Comparison of ENCODE assay signal across 15 mouse cellular contexts in the genomic region with DNA sequence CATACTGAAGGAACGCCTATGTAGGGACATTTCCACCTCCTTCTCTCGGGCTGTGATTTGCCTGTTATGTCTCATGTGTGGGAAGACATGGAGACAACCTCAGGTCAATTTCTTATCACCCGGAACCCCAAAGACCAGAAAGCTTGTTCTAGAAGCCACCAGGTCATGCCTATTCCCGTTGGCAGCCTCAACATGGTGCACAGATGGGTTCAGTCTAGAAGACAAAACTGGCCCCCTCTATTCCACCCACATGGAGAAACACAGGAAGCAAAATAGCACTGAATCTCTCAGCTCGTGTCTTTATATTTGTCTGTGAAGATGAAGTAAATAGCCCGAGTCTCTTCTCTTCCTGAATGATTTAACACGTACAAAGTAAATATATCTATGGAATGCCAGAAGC.
"Had no signal": no experiment of that assay in that cellular context is flagged by ENCODE, and none has a peak within 500 bp of the region (broad histone marks: within the 10 kb centered on the region; RNA-seq: fewer than 3 reads in every experiment).

No protein-coding gene starts in this region.

- H3K9me3 ChIP-seq: limb, embryonic 10.5 days; liver, embryonic 15.5 days; midbrain, embryonic 12.5 days had no signal

- H3K36me3 ChIP-seq: limb, embryonic 10.5 days; liver, embryonic 15.5 days; midbrain, embryonic 12.5 days had no signal

- H3K27ac ChIP-seq: kidney, postnatal 0 days; limb, embryonic 10.5 days; liver, embryonic 15.5 days; midbrain, embryonic 12.5 days had no signal

- H3K4me1 ChIP-seq: liver, embryonic 15.5 days had no signal

- H3K9ac ChIP-seq: liver, embryonic 15.5 days; midbrain, embryonic 12.5 days had no signal

- H3K4me2 ChIP-seq: liver, embryonic 11.5 days; liver, embryonic 15.5 days; midbrain, embryonic 12.5 days had no signal

- H3K27me3 ChIP-seq: liver, embryonic 15.5 days; midbrain, embryonic 12.5 days had no signal

- DNase-seq: kidney, adult 8-10 months; kidney, postnatal 36 days; layer of hippocampus, adult 9-11 months; lung, adult 2 months; lung, postnatal 36 days; spleen, adult 18-20 months; thymus, postnatal 4 days had no signal

- H3K4me3 ChIP-seq: limb, embryonic 10.5 days; liver, embryonic 15.5 days; midbrain, embryonic 12.5 days had no signal

- ATAC-seq: inflammation-experienced regulatory T-cells, adult 6 months; intestine, postnatal 0 days; lung, postnatal 0 days had no signal
